Mouse (Mus musculus): ENCODE data around the gene Hmcn2. TPM values are rescaled to one million over a fixed set of nuclear protein-coding genes. Genes with fewer than 3 reads are reported as not detected.

Gene Hmcn2
- total RNA-seq, 2 experiments from 2014 or later, result 0.85 TPM; not detected in 1

DNA sequence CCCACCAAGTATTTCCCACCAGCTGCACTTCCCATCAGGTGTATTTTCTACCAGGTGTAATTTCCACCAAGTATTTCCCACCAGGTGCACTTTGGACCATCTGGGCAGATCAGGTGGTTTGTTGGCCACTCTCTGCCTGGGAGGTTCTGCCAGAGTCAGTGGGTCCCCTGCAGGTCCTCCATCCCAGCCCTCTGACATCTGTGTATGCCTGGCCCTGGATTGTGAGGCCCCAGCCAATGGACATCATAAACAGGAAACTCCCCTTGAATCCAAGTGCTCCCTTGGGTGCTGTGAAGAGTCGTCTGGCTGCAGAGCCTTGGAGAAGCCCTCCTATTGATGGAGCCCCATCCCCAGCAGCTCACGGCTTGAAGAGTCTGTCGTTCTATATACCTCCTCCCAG, 61.8 kb downstream of the Hmcn2 start:
- ATAC-seq (replicated peaks; ENCODE audit: low FRiP score, low TSS enrichment, poor library complexity, severe bottlenecking), result no peak

GRCm38 (mm10) chr2:31377481-31377880, 63.3 kb downstream of the Hmcn2 start:
- ATAC-seq (replicated peaks; ENCODE audit: low FRiP score, low TSS enrichment, poor library complexity, severe bottlenecking), result no peak

DNA sequence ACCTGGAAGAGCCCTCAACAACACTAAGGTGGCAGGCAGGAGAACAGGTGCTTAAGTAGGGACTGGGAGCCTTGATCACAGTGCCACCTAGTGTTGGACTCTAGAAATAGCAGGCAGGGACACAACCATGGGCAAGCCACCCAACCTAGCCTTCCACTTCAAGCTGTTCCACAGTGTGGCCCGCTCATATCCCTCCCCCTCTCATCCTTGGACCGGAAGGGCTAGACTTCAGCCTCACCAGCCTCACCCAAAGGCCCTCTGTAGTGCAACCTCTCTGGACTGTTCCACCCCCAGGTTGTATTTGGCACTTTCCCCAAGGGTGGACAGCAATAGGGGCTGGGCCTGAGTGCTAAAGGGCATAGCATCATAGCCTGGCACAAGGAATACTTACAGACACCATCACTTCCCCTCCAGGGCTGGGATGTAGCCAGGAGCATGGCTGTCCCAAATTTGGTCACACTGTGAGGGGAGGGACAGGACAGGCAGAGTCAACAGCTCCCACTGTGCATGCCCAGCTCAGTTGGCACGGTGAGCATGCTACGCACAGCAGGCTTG, 67.2 kb downstream of the Hmcn2 start:
- ATAC-seq (replicated peaks; ENCODE audit: low FRiP score, low TSS enrichment, poor library complexity, severe bottlenecking), result peak; percentile 40; the same call in 1 of the 2 replicates

DNA sequence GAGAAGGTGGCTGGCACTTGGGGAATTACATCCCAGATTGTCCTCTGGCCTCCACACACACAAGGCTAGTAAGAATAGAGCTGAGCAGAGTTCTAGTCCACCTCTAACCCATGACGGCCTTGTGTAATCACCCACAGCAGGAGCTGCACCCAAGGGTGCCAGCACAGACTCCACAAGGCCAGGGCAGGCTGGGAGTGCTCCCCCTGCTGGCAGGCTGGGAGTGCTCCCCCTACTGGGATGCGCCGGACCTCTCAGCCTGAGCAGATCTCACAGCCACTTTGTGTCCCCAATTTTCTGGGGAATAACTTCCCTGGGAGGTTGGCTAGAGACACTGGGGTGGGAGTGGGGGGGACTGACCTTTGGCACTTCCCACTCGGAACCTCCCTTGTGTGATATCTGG, 68.7 kb downstream of the Hmcn2 start:
- peak; percentile 62; the same call in 1 of the 2 replicates for ATAC-seq (replicated peaks; ENCODE audit: low FRiP score, low TSS enrichment, poor library complexity, severe bottlenecking)

GRCm38 (mm10) chr2:31416968-31417367, 102.8 kb downstream of the Hmcn2 start:
- ATAC-seq (replicated peaks; ENCODE audit: low FRiP score, low TSS enrichment, poor library complexity, severe bottlenecking), result no peak

DNA sequence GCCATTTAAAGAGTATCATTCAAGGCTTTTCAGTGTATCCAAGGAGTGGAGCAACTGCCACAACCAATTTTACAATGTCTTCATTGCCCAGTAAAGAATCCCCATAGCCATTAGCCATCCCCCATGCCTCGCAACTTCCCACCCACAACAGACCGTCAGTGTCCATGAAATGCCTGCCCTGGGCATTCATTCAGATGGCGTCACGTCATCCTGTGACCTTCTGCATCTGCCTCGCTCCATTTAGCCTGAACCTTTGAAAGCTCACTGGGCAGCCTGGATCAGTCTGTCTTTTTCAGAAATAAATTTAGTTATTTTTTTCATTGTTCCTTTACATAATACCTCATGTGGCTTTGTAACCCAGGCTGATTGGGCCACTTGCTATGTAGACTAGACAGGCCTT, 103.8 kb downstream of the Hmcn2 start:
- ATAC-seq (replicated peaks; ENCODE audit: low FRiP score, low TSS enrichment, poor library complexity, severe bottlenecking), result no peak

DNA sequence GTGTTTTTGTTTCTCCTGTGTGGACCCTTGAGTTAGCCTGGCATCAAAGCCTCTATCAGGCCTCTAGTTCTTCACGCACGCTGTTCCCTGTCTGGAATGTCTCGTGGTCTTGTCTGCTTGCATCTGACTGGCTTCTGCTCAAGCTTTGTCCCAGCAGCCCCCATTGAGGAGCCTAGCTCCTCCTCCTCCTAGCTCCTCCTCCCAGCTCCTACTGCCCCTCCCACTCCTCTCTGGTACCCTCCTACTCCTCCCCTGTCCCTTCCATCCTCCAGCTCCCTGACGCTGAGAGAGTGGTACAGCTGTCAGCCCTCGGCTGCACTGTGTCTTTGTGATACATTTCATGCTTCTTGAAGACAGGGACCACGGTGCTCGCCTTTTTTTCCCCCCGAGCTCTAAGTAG, 104.4 kb downstream of the Hmcn2 start:
- ATAC-seq (replicated peaks; ENCODE audit: low FRiP score, low TSS enrichment, poor library complexity, severe bottlenecking), result no peak

DNA sequence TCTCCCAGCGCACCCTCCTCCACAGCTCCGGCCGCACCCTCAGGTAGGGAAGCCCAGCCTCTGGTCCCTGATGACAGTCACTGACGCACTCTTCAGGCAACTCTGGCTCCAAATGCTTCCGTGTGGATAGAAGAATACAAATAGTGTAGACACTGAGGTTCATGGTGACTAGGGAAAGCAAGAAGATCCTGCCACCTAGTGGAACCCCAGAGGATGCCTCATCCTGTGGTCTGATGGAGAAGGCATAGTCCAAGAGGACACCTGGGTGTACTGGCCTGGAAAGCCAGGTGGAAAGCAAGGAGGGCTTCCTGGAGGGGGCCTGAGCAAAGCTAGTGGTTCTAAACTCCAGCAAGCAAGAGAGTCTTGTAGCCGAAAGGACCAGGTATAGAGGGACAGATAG, 106.7 kb downstream of the Hmcn2 start:
- ATAC-seq (replicated peaks; ENCODE audit: low FRiP score, low TSS enrichment, poor library complexity, severe bottlenecking), result no peak

GRCm38 (mm10) chr2:31422576-31422975, 108.4 kb downstream of the Hmcn2 start:
- no peak for ATAC-seq (replicated peaks; ENCODE audit: low FRiP score, low TSS enrichment, poor library complexity, severe bottlenecking)

GRCm38 (mm10) chr2:31431477-31431876, 117.3 kb downstream of the Hmcn2 start:
- ATAC-seq (replicated peaks; ENCODE audit: low FRiP score, low TSS enrichment, poor library complexity, severe bottlenecking), result no peak

DNA sequence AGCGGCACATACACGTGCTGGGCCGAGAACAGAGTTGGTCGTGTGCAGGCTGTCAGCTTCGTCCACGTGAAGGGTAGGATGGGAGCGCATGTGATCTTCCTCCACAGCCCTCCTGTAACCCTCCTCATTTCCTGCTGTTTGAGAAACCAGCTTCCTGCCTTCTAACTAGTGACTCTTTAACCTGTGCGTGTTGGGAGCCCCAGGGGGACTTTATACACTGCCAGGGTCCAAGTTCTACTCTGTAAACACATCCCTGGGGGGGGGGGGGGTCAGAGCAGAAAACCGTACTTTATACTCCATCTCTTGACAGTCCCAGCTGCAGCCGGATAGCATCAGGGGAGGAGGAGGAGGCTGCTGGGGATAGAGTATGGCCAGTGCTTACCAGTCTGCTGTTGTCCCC, 120.5 kb downstream of the Hmcn2 start:
- no peak for ATAC-seq (replicated peaks; ENCODE audit: low FRiP score, low TSS enrichment, poor library complexity, severe bottlenecking)

GRCm38 (mm10) chr2:31435567-31435966, 121.4 kb downstream of the Hmcn2 start:
- peak; percentile 51; the same call in 1 of the 2 replicates for ATAC-seq (replicated peaks; ENCODE audit: low FRiP score, low TSS enrichment, poor library complexity, severe bottlenecking)

DNA sequence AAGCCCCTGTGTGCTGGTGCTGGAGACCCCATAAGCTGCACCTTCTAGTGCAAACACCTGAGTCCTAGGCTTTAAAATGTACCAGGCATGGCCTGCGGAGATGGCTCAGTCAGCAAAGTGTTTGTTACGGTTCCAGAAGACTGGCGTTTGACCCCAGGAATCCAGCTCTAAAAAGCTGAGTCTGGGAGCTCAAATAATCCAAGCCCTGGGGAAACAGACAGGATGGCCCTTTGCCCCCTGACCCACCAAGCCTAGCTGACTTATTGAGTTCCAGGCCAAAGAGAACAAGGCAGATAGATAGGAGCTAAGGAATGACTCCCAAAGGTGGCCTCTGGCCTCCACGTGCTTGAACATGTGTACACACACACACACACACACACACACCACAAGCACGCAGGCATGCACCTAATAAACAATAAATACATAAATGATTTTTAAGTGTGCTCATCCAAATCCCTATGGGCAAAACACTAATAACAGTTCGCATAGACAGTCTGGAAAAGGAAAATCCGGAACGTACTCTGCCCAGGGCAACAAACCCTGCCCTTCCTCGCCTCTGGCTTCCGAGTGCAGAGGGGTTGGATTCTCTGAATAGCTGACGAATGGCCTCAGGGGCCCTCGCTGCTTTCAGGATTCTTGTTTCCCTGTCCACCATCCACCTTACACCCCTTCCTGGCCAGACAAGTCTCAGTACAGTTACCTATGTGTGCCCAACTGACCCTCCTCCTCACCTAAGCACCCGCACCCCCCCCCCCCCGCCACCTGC, 123.4 kb downstream of the Hmcn2 start:
- ATAC-seq (replicated peaks; ENCODE audit: low FRiP score, low TSS enrichment, poor library complexity, severe bottlenecking), result no peak

- no peak for ATAC-seq (replicated peaks; ENCODE audit: low FRiP score, low TSS enrichment, poor library complexity, severe bottlenecking)
These were observed 125.4 kb downstream of the Hmcn2 start for GRCm38 (mm10) chr2:31439576-31439975.

- no peak for ATAC-seq (replicated peaks; ENCODE audit: low FRiP score, low TSS enrichment, poor library complexity, severe bottlenecking)
These were observed 128.4 kb downstream of the Hmcn2 start for GRCm38 (mm10) chr2:31442480-31443160.

GRCm38 (mm10) chr2:31446036-31446435, 131.8 kb downstream of the Hmcn2 start:
- no peak for ATAC-seq (replicated peaks; ENCODE audit: low FRiP score, low TSS enrichment, poor library complexity, severe bottlenecking)

GRCm38 (mm10) chr2:31446456-31446855, 132.2 kb downstream of the Hmcn2 start:
- ATAC-seq (replicated peaks; ENCODE audit: low FRiP score, low TSS enrichment, poor library complexity, severe bottlenecking), result no peak

- ATAC-seq (replicated peaks; ENCODE audit: low FRiP score, low TSS enrichment, poor library complexity, severe bottlenecking), result no peak
These were observed 133.3 kb downstream of the Hmcn2 start for GRCm38 (mm10) chr2:31447536-31447935.

GRCm38 (mm10) chr2:31448756-31449440, 134.7 kb downstream of the Hmcn2 start:
- no peak for ATAC-seq (replicated peaks; ENCODE audit: low FRiP score, low TSS enrichment, poor library complexity, severe bottlenecking)

- ATAC-seq (replicated peaks; ENCODE audit: low FRiP score, low TSS enrichment, poor library complexity, severe bottlenecking), result peak; percentile 38; the same call in 1 of the 2 replicates
These were observed 135.2 kb downstream of the Hmcn2 start for GRCm38 (mm10) chr2:31449441-31449815.

Measured in megakaryocyte-erythroid progenitor cell, adult 5-6 weeks (primary cell).